Mouse (Mus musculus) lung, adult 2 months (tissue): Measurements from ENCODE around the gene Hoxd8.

ENCODE experiments used
- CTCF ChIP-seq: fragments of 200-500 bp; IDR thresholded peaks from 2 replicates; pipeline ENCODE4 v1.5.1; 2011; ENCODE audit warnings: mild to moderate bottlenecking, low read length, control low read depth; ENCODE audit not compliant: insufficient read depth
- POLR2A ChIP-seq: fragments of 200-500 bp; IDR thresholded peaks from 2 replicates; pipeline ENCODE4 v1.6.1; 2011; ENCODE audit warnings: low read depth, mild to moderate bottlenecking, control low read depth, low read length, borderline replicate concordance; ENCODE audit errors: extremely low read depth

DNA sequence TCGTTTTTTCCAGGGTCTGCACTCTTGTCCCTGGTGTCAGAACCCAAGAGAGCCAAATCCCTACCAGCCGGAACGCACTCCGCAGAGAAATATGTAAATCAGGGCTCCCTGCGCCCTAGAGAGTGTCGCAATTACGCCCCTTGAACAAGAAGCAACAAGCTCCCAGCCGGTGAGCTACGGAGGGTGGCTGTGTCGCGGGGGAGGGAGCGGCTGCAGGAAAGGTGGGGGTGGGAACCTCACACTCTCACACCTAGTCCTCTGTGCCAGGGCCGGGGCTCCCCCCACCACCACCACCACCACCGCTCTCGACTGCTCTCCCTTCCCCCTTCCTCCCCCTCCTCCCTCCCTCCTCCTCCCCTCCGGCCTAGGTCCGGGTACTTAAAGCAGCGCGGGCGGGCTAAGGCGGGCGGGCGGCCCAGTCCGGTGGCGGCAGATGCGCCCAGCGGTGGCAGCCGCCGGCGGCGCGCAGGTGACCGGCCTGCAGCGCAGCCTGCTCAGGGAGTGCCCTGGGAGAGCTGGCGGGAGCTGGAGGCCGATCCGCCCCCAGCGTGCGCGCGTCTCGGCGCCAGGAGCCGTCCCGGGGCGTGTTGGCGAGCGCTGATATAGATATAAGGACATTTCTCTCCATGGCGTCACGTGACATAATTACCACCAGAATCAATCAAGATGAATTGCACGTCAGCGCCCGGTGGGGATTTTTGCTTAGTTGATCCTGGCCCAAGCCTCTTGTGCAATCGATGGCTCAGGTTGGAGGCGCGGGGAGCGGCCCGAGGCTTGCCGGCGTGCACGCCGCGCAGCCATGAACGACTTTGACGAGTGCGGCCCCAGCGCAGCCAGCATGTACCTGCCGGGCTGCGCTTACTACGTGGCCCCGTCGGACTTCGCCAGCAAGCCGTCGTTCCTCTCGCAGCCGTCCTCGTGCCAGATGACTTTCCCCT lies 22.6 kb upstream of the Hoxd8 start:
- TF ChIP-seq CTCF = no peak
- TF ChIP-seq POLR2A = no peak
